Mouse (Mus musculus): ENCODE data around the gene Kazn. TPM values are rescaled to one million over a fixed set of nuclear protein-coding genes. Genes with fewer than 3 reads are reported as not detected.

Gene Kazn
- total RNA-seq, 1 experiment = 14.0 TPM

GRCm38 (mm10) chr4:142173981-142174485, 65.2 kb downstream of the Kazn start:
- in situ Hi-C loops (cut with MboI; ENCODE audit: low sequenced_read_pairs in 2 of 2, unreplicated experiment in 2 of 2) = no loop called here
- TF ChIP-seq ZC3H11A (IDR thresholded peaks at IDR 0.05; ENCODE audit: borderline replicate concordance, low read depth, low read length) = no peak
- TF ChIP-seq MAFK (IDR thresholded peaks at IDR 0.05; ENCODE audit: insufficient read depth, low read depth, low read length) = no peak
- TF ChIP-seq HCFC1 (IDR thresholded peaks at IDR 0.05; ENCODE audit: borderline replicate concordance, insufficient read depth, low read length) = no peak
- no peak for TF ChIP-seq CHD2 (IDR thresholded peaks at IDR 0.05; ENCODE audit: low read depth, low read length)
- no peak for TF ChIP-seq ZNF384 (IDR thresholded peaks at IDR 0.05; ENCODE audit: low read depth, low read length)
- Histone ChIP-seq H3K4me1 (ENCODE audit: control insufficient read depth in 2 of 2, insufficient read depth in 2 of 2, low read length in 2 of 2, poor library complexity in 1 of 2) (peaks cover 21 to 45% of the 10 kb centered on the region in 2 experiments), H3K27ac (ENCODE audit: insufficient read depth, low read depth, low read length, poor library complexity, severe bottlenecking) (no peak overlapping the region), H3K4me3 (ENCODE audit: insufficient read depth in 1 of 2, low read depth in 1 of 2, low read length in 2 of 2, poor library complexity in 1 of 2, severe bottlenecking in 1 of 2) (no peak overlapping the region), H3K9ac (ENCODE audit: insufficient read depth, low read depth, low read length, poor library complexity, severe bottlenecking) (no peak overlapping the region), H3K36me3 (ENCODE audit: control insufficient read depth, insufficient read depth, low read length, poor library complexity, severe bottlenecking) (no peaks in the 10 kb centered on the region; the same call in 1 of the 2 replicates), H3K9me3 (ENCODE audit: control insufficient read depth, insufficient read depth, low read depth, low read length) (no peaks in the 10 kb centered on the region)
- DNase-seq (ENCODE audit: low read depth, low spot score) = no peak

GRCm38 (mm10) chr4:142172942-142173341, 66.3 kb downstream of the Kazn start:
- Histone ChIP-seq H3K9me3 (ENCODE audit: control insufficient read depth, insufficient read depth, low read depth, low read length) (no peaks in the 10 kb centered on the region), H3K4me1 (ENCODE audit: control insufficient read depth in 2 of 2, insufficient read depth in 2 of 2, low read length in 2 of 2, poor library complexity in 1 of 2) (peaks cover 18 to 47% of the 10 kb centered on the region in 2 experiments), H3K4me3 (ENCODE audit: insufficient read depth in 1 of 2, low read depth in 1 of 2, low read length in 2 of 2, poor library complexity in 1 of 2, severe bottlenecking in 1 of 2) (no peak overlapping the region), H3K9ac (ENCODE audit: insufficient read depth, low read depth, low read length, poor library complexity, severe bottlenecking) (no peak overlapping the region), H3K27ac (ENCODE audit: insufficient read depth, low read depth, low read length, poor library complexity, severe bottlenecking) (peak overlapping the region; percentile 91), H3K36me3 (ENCODE audit: control insufficient read depth, insufficient read depth, low read length, poor library complexity, severe bottlenecking) (no peaks in the 10 kb centered on the region; the same call in 1 of the 2 replicates)
- in situ Hi-C loops (cut with MboI; ENCODE audit: low sequenced_read_pairs in 2 of 2, unreplicated experiment in 2 of 2) = no loop called here
- DNase-seq (ENCODE audit: low read depth, low spot score) = no peak
- TF ChIP-seq ZNF384 (IDR thresholded peaks at IDR 0.05; ENCODE audit: low read depth, low read length) (no peak), ZC3H11A (IDR thresholded peaks at IDR 0.05; ENCODE audit: borderline replicate concordance, low read depth, low read length) (no peak), MAFK (IDR thresholded peaks at IDR 0.05; ENCODE audit: insufficient read depth, low read depth, low read length) (no peak), CHD2 (IDR thresholded peaks at IDR 0.05; ENCODE audit: low read depth, low read length) (no peak), HCFC1 (IDR thresholded peaks at IDR 0.05; ENCODE audit: borderline replicate concordance, insufficient read depth, low read length) (no peak)

- Histone ChIP-seq H3K36me3 (ENCODE audit: control insufficient read depth, insufficient read depth, low read length, poor library complexity, severe bottlenecking) (no peaks in the 10 kb centered on the region; the same call in 1 of the 2 replicates), H3K9ac (ENCODE audit: insufficient read depth, low read depth, low read length, poor library complexity, severe bottlenecking) (peak overlapping the region; percentile 60), H3K9me3 (ENCODE audit: control insufficient read depth, insufficient read depth, low read depth, low read length) (no peaks in the 10 kb centered on the region), H3K27ac (ENCODE audit: insufficient read depth, low read depth, low read length, poor library complexity, severe bottlenecking) (peak overlapping the region; percentile 97), H3K4me3 (ENCODE audit: insufficient read depth in 1 of 2, low read depth in 1 of 2, low read length in 2 of 2, poor library complexity in 1 of 2, severe bottlenecking in 1 of 2) (no peak overlapping the region; a peak in 1 of 4 replicates), H3K4me1 (ENCODE audit: control insufficient read depth in 2 of 2, insufficient read depth in 2 of 2, low read length in 2 of 2, poor library complexity in 1 of 2) (peaks cover 23 to 53% of the 10 kb centered on the region in 2 experiments)
- TF ChIP-seq HCFC1 (IDR thresholded peaks at IDR 0.05; ENCODE audit: borderline replicate concordance, insufficient read depth, low read length) (no peak), ZNF384 (IDR thresholded peaks at IDR 0.05; ENCODE audit: low read depth, low read length) (no peak), ZC3H11A (IDR thresholded peaks at IDR 0.05; ENCODE audit: borderline replicate concordance, low read depth, low read length) (no peak), CHD2 (IDR thresholded peaks at IDR 0.05; ENCODE audit: low read depth, low read length) (no peak), MAFK (IDR thresholded peaks at IDR 0.05; ENCODE audit: insufficient read depth, low read depth, low read length) (no peak; the same call in 1 of the 2 replicates)
- no peak for DNase-seq (ENCODE audit: low read depth, low spot score)
- in situ Hi-C loops (cut with MboI; ENCODE audit: low sequenced_read_pairs in 2 of 2, unreplicated experiment in 2 of 2) = no loop called here
Observed at GRCm38 (mm10) chr4:142171788-142172497, 67.3 kb downstream of the Kazn start.

- peak; percentile 85 for DNase-seq (ENCODE audit: low read depth, low spot score)
- Histone ChIP-seq H3K4me3 (ENCODE audit: insufficient read depth in 1 of 2, low read depth in 1 of 2, low read length in 2 of 2, poor library complexity in 1 of 2, severe bottlenecking in 1 of 2) (no peak overlapping the region; a peak in 1 of 4 replicates), H3K36me3 (ENCODE audit: control insufficient read depth, insufficient read depth, low read length, poor library complexity, severe bottlenecking) (no peaks in the 10 kb centered on the region; the same call in 1 of the 2 replicates), H3K4me1 (ENCODE audit: control insufficient read depth in 2 of 2, insufficient read depth in 2 of 2, low read length in 2 of 2, poor library complexity in 1 of 2) (peaks cover 27 to 53% of the 10 kb centered on the region in 2 experiments), H3K9ac (ENCODE audit: insufficient read depth, low read depth, low read length, poor library complexity, severe bottlenecking) (peak overlapping the region; percentile 80), H3K9me3 (ENCODE audit: control insufficient read depth, insufficient read depth, low read depth, low read length) (no peaks in the 10 kb centered on the region), H3K27ac (ENCODE audit: insufficient read depth, low read depth, low read length, poor library complexity, severe bottlenecking) (peak overlapping the region; percentile 97)
- peak; percentile 100 for TF ChIP-seq MAFK (IDR thresholded peaks at IDR 0.05; ENCODE audit: insufficient read depth, low read depth, low read length)
- no peak for TF ChIP-seq ZNF384 (IDR thresholded peaks at IDR 0.05; ENCODE audit: low read depth, low read length)
- TF ChIP-seq CHD2 (IDR thresholded peaks at IDR 0.05; ENCODE audit: low read depth, low read length) = no peak
- in situ Hi-C loops (cut with MboI; ENCODE audit: low sequenced_read_pairs in 2 of 2, unreplicated experiment in 2 of 2) = no loop called here
Observed at GRCm38 (mm10) chr4:142170882-142171768, 68.1 kb downstream of the Kazn start.

Data from ES-E14 (cell line).